Mouse (Mus musculus): ENCODE results near the gene Kdm5b. TPM values are rescaled to one million over a fixed set of nuclear protein-coding genes. Genes with fewer than 3 reads are reported as not detected.

Gene Kdm5b
- polyA plus RNA-seq, 1 experiment, result 70.8 TPM

DNA sequence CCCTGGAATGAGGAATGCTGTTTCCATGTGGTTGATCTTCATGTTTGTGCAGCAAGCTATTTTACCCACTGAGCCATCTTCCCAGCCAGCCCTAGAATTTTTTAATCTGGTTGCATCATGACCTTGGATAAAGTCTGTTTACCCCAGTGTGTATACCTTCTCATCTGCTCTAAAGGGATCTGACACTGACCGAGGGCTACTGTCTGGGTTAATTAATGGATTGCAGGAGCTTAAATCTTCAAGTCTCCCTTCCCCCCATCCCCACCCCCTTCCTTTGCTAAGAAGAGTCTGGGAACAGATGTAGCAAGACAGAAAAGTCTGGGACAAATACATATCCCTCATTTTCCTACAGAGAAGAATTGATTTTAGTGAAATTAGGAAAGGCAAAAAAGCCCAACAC lies 7.5 kb downstream of the Kdm5b start:
- no peak for DNase-seq (ENCODE audit: low read depth)
- no peak for TF ChIP-seq CTCF (IDR thresholded peaks at IDR 0.05; ENCODE audit: borderline replicate concordance, extremely low read depth, insufficient read depth, insufficient read length)
- no peak for TF ChIP-seq POLR2A (IDR thresholded peaks at IDR 0.05; ENCODE audit: borderline replicate concordance, extremely low read depth, insufficient read depth, insufficient read length, poor library complexity, severe bottlenecking)

GRCm38 (mm10) chr1:134570171-134570570 lies 10.2 kb downstream of the Kdm5b start:
- DNase-seq (ENCODE audit: low read depth), result no peak
- TF ChIP-seq CTCF (IDR thresholded peaks at IDR 0.05; ENCODE audit: borderline replicate concordance, extremely low read depth, insufficient read depth, insufficient read length) (no peak), POLR2A (IDR thresholded peaks at IDR 0.05; ENCODE audit: borderline replicate concordance, extremely low read depth, insufficient read depth, insufficient read length, poor library complexity, severe bottlenecking) (no peak)

DNA sequence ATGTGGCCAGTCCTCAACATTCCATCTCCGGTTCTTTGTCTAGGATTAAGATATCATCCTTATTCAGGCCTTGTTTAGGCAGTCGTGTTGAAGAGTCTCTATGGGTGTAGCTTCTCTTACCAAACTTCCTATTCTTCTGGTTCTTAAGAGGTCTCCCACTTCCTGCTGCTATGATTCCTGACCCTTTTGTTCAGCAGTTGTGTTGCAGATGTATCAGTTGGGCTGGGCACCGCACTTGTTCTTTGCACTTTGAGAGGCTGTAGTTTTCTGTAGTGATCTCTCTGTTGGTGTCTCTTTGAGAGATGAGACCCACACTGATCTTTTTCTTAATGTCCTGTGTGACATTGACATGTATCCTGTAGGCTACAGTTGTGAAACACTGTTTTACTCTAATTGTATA lies 10.7 kb downstream of the Kdm5b start:
- TF ChIP-seq POLR2A (IDR thresholded peaks at IDR 0.05; ENCODE audit: borderline replicate concordance, extremely low read depth, insufficient read depth, insufficient read length, poor library complexity, severe bottlenecking), result no peak
- DNase-seq (ENCODE audit: low read depth), result no peak

DNA sequence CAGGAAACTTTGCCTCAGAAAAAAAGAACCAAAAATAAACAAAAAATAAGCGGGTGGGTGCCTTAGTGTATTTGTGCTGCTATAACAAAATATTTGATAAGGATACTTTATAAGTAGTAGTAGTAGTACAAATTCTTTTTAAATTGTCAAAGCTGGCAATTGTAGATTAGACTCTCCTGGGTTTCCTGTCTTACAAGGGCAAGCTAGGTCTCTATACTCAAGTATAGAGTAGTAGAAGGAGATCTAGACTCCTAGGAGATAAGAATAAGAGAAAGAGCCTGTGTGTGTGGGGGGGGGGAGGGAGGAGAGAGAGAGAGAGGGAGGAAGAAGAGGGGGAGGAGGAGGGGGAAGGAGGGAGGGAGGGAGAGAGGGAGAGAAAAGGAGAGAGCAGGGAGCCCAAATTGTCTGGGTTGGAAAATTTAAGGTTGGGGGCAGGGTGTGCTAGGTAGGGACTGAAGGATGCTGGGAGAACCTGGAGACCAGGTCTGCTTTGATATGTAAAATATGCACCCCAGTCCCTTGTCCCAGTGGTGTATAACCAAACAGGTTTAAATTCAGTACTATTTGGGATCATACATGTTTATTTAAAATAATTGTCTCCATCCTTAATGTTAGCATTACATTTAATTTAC lies 13.4 kb downstream of the Kdm5b start:
- TF ChIP-seq CTCF (IDR thresholded peaks at IDR 0.05; ENCODE audit: borderline replicate concordance, extremely low read depth, insufficient read depth, insufficient read length) (no peak), POLR2A (IDR thresholded peaks at IDR 0.05; ENCODE audit: borderline replicate concordance, extremely low read depth, insufficient read depth, insufficient read length, poor library complexity, severe bottlenecking) (no peak)
- no peak for DNase-seq (ENCODE audit: low read depth)

GRCm38 (mm10) chr1:134573932-134574315 lies 14.0 kb downstream of the Kdm5b start:
- TF ChIP-seq CTCF (IDR thresholded peaks at IDR 0.05; ENCODE audit: borderline replicate concordance, extremely low read depth, insufficient read depth, insufficient read length), result no peak
- TF ChIP-seq POLR2A (IDR thresholded peaks at IDR 0.05; ENCODE audit: borderline replicate concordance, extremely low read depth, insufficient read depth, insufficient read length, poor library complexity, severe bottlenecking), result no peak
- DNase-seq (ENCODE audit: low read depth), result no peak

DNA sequence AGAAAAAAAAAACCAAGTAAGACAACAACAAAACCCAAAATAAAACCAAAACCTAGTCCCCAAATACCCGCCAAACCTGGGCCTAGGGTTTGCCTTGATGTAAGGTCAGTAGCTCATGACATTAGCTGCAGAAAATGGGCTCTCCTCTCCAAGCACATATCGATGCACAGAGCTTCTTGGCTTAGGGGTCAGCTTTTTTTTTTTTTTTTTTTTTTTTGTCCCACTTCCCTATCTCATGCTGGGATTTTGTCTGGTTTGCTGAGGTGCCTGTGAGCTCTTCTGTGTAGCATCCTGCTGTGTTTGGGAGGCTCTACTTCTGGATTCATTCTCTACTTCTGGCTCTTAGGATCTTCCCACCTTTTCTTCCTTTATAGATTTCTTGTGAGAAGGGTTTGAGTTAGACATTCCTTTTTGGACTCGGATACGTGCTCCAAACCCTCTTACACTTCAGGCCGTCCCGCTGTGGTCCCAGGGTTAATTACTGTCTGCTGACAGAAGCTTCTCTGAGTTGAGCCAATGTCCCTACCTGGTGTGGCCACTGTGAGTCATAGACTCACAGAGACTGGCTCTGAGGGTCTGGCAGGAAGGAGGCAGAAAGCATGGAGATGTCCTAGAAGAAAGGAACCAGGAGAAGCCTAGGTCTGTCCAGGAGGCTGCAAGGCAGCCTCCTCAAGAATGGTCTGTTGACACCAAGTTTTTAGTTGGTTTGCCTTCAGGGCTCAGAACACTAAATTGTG lies 17.6 kb downstream of the Kdm5b start:
- TF ChIP-seq POLR2A (IDR thresholded peaks at IDR 0.05; ENCODE audit: borderline replicate concordance, extremely low read depth, insufficient read depth, insufficient read length, poor library complexity, severe bottlenecking) (no peak), CTCF (IDR thresholded peaks at IDR 0.05; ENCODE audit: borderline replicate concordance, extremely low read depth, insufficient read depth, insufficient read length) (no peak)
- DNase-seq (ENCODE audit: low read depth), result no peak

DNA sequence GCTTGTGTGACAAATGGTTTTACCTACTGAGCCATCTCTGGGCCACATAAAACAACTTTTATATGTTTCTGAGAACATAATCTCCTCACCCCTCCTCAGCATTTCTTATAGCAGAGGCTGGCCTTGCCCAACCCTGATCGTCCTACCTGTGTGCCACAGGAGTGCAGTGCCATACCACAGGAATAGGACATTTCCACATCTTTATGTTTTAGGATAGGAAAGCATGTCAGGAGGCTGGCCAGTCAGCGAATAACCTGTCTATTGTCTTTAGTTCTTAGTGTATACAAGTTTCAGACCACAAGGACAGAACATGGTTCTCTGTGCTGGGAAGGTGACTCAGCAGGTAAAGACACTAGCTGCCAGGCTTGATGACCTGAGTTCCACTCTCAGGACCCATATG lies 20.8 kb downstream of the Kdm5b start:
- DNase-seq (ENCODE audit: low read depth), result no peak
- no peak for TF ChIP-seq POLR2A (IDR thresholded peaks at IDR 0.05; ENCODE audit: borderline replicate concordance, extremely low read depth, insufficient read depth, insufficient read length, poor library complexity, severe bottlenecking)
- TF ChIP-seq CTCF (IDR thresholded peaks at IDR 0.05; ENCODE audit: borderline replicate concordance, extremely low read depth, insufficient read depth, insufficient read length), result no peak

DNA sequence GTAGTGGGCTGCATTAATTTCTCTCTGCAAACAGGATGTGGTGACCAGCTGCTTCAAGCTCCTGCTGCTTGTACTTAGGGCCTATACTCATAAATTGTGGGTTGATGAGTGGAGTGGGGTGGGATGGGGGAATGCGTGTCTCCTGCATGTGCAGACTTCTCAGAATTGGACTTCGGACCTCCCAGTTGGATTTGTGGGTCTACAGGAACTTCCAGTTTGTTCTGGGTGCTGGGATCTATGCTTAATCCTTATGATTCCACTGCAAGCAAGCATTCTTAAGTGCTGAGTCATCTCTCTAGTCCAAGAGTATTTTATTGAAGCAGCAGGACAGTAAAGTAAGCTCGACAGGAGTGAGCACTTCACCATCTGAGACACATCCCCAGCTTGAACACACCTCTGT lies 23.6 kb downstream of the Kdm5b start:
- TF ChIP-seq CTCF (IDR thresholded peaks at IDR 0.05; ENCODE audit: borderline replicate concordance, extremely low read depth, insufficient read depth, insufficient read length) (no peak), POLR2A (IDR thresholded peaks at IDR 0.05; ENCODE audit: borderline replicate concordance, extremely low read depth, insufficient read depth, insufficient read length, poor library complexity, severe bottlenecking) (no peak)
- no peak for DNase-seq (ENCODE audit: low read depth)

DNA sequence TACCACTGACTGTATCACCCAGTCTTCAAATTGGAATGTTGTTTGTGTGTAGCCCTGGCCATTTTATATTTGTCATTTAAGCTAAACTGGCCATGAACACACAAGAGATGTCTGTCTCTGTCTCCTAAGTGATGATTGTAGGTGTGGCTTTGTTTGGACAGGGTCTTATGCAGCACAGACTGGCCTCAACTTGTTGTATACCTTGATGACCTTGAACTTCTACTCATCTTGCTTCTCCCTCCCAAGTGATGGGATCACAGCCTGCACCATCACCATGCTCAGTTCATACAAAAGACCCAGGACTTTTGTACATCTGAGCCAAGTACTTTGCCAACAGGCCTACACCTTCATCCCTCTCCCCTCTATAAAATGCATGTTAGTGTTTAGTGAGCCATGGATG lies 29.7 kb downstream of the Kdm5b start:
- no peak for DNase-seq (ENCODE audit: low read depth)

DNA sequence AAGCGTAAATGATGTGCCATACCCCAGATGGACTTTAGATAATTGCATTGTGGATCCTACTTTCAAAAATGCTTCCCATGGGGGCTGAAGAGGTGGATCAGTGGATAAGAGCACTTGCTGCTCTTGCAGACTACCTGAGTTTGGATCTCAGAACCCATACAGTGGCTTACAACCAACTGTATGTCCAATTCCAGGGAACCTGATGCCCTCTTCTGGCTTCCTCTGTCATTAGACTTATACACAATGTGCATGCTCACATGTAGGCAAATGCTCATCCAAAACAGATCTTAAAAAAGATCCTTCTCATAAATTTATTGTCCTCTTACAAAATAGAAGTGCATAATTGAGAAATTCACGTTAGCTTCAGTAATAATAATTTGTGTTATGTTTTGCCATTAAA lies 31.8 kb downstream of the Kdm5b start:
- TF ChIP-seq POLR2A (IDR thresholded peaks at IDR 0.05; ENCODE audit: borderline replicate concordance, extremely low read depth, insufficient read depth, insufficient read length, poor library complexity, severe bottlenecking) (no peak), CTCF (IDR thresholded peaks at IDR 0.05; ENCODE audit: borderline replicate concordance, extremely low read depth, insufficient read depth, insufficient read length) (no peak)
- peak; percentile 18 for DNase-seq (ENCODE audit: low read depth)

More for the DNA sequence above, 29.7 kb downstream of the Kdm5b start:
- TF ChIP-seq CTCF (IDR thresholded peaks at IDR 0.05; ENCODE audit: borderline replicate concordance, extremely low read depth, insufficient read depth, insufficient read length) (no peak), POLR2A (IDR thresholded peaks at IDR 0.05; ENCODE audit: borderline replicate concordance, extremely low read depth, insufficient read depth, insufficient read length, poor library complexity, severe bottlenecking) (no peak)

GRCm38 (mm10) chr1:134597339-134598054 lies 37.5 kb downstream of the Kdm5b start:
- DNase-seq (ENCODE audit: low read depth), result no peak
- TF ChIP-seq CTCF (IDR thresholded peaks at IDR 0.05; ENCODE audit: borderline replicate concordance, extremely low read depth, insufficient read depth, insufficient read length) (no peak), POLR2A (IDR thresholded peaks at IDR 0.05; ENCODE audit: borderline replicate concordance, extremely low read depth, insufficient read depth, insufficient read length, poor library complexity, severe bottlenecking) (no peak)

All from brain, embryonic 14.5 days (tissue).